Mouse (Mus musculus): ENCODE results near the gene Cnga1.

- TF ChIP-seq CTCF (IDR thresholded peaks at IDR 0.05; ENCODE audit: borderline replicate concordance, control insufficient read depth, extremely low read depth, insufficient read depth, low read length, poor library complexity) (no peak), POLR2A (IDR thresholded peaks at IDR 0.05; ENCODE audit: control insufficient read depth, extremely low read depth, insufficient read depth, low read length, poor library complexity) (no peak)
Observed at GRCm38 (mm10) chr5:72640072-72640471, 4.0 kb downstream of the Cnga1 start.
